Mouse (Mus musculus) megakaryocyte, embryonic 14.5 days (primary cell): ENCODE results near the gene Olfr1499. TPM values are rescaled to one million over a fixed set of nuclear protein-coding genes. Genes with fewer than 3 reads are reported as not detected.

Experiments used
- H3K27me3 ChIP-seq: replicated peaks from 2 replicates; pipeline ENCODE3; 2012; ENCODE audit warnings: inconsistent platforms
- H3K36me3 ChIP-seq: replicated peaks from 2 replicates; pipeline ENCODE3; 2012; ENCODE audit warnings: low read length, inconsistent platforms, mixed read lengths
- H3K4me1 ChIP-seq: 2 replicates; pipeline ENCODE4 v1.6.1; 2012; ENCODE audit warnings: inconsistent platforms
- H3K4me3 ChIP-seq: replicated peaks from 2 replicates; pipeline ENCODE3; 2012; ENCODE audit warnings: moderate library complexity, mild to moderate bottlenecking, inconsistent platforms
- H3K9me3 ChIP-seq: 2 replicates; pipeline ENCODE4 v1.6.1; 2012; ENCODE audit warnings: inconsistent platforms
- FLI1 ChIP-seq: IDR thresholded peaks from 2 replicates; pipeline ENCODE4 v1.6.1; 2012; ENCODE audit warnings: low read length, inconsistent platforms, mixed read lengths
- GATA1 ChIP-seq: IDR thresholded peaks from 3 replicates; pipeline ENCODE4 v1.6.1; 2012; ENCODE audit warnings: mixed read lengths, low read length, inconsistent platforms, borderline replicate concordance
- polyA plus RNA-seq: library from polyadenylated mRNA; stranded (reverse); fragments of >175 nt; gene quantifications from 2 replicates; pipeline ENCODE4 v1.2.3, GENCODE M21; 2012; ENCODE audit warnings: low replicate concordance; ENCODE audit not compliant: insufficient read depth

Gene Olfr1499
- polyA plus RNA-seq, 1 experiment, result not detected

DNA sequence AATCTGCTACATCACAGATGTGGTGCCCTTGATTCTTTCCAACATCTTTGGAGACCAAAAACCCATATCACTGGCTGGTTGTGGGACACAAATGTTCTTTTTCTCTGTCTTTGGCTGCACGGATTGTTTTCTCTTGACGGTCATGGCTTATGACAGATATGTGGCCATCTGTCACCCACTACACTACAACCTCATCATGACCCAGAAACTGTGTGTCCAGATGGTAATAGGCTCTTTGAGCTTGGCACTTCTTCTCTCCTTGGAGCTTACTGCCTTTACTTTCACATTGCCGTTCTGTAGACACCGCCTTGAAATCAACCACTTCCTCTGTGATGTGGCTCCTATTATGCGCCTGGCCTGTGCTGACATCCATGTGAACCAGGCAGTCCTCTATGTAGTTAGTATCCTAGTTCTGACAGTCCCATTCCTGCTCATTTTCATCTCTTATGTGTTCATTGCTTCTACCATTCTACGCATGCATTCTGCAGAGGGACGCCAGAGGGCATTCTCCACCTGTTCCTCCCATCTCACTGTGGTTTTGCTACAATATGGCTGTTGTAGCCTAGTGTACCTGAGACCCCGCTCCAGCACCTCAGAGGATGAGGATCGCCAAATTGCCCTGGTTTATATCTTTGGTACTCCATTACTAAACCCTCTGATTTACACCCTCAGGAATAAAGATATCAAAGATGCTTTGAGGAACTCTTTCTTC lies 50.5 kb downstream of the Olfr1499 start:
- H3K9me3 ChIP-seq, result peaks cover 6% of the 10 kb centered on the region; the same call in 1 of the 2 replicates
- H3K36me3 ChIP-seq, result no peaks in the 10 kb centered on the region
- H3K27me3 ChIP-seq, result no peaks in the 10 kb centered on the region
- no peak for TF ChIP-seq GATA1
- TF ChIP-seq FLI1, result no peak
- H3K4me3 ChIP-seq, result no peak overlapping the region
- no peaks in the 10 kb centered on the region for H3K4me1 ChIP-seq

DNA sequence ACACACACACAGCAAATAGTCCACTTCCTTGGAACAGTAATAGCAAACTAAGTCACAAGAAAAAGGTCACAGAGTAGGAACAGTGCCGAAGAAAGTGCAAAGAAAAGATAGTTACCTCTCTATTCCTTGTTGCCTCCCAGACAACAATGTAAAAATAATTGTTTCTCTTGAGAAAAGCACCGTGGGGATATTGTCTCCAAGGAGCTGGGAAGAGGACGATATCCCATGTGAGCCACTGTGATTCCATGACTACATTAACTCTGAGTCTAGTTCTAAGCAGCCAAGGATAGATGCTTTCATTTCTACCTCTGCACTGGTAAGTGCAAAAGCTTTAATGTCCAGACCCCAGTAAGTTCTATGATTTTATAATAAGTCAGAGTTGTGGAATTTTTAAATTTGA lies 54.9 kb downstream of the Olfr1499 start, which contains the start of gene Olfr1495:
Gene Olfr1495, plus strand, starts transcription at position 301 of the 400 bp plus-strand sequence.
- H3K4me3 ChIP-seq, result no peak within 1 kb of the TSS
- H3K4me1 ChIP-seq, result no peaks in the 10 kb centered on the region
- H3K27me3 ChIP-seq, result no peaks in the 10 kb centered on the region
- TF ChIP-seq FLI1 (no peak), GATA1 (no peak)
- H3K36me3 ChIP-seq, result no peaks in the 10 kb centered on the region
- peaks cover 6% of the 10 kb centered on the region; the same call in 1 of the 2 replicates for H3K9me3 ChIP-seq

Other genes with a start within 250 kb of the Olfr1499 start
- not detected in 2 replicates for gene Olfr1484, start 235.9 kb downstream of the Olfr1499 start, polyA plus RNA-seq
- gene Olfr1487, start 202.1 kb downstream of the Olfr1499 start, polyA plus RNA-seq, result not detected in 2 replicates
- not detected in 2 replicates for gene Olfr1489, start 187.8 kb downstream of the Olfr1499 start, polyA plus RNA-seq
- not detected in 2 replicates for gene Olfr1490, start 168.4 kb downstream of the Olfr1499 start, polyA plus RNA-seq
- gene Olfr1491, start 122.2 kb downstream of the Olfr1499 start, polyA plus RNA-seq, result not detected in 2 replicates
- gene Olfr1493-ps1, start 96.2 kb downstream of the Olfr1499 start, polyA plus RNA-seq, result not detected in 2 replicates
- gene Olfr1494, start 79.7 kb downstream of the Olfr1499 start, polyA plus RNA-seq, result not detected in 2 replicates
- gene Olfr1495, start 54.8 kb downstream of the Olfr1499 start, polyA plus RNA-seq, result not detected in 2 replicates
- gene Olfr1496, start 41.6 kb downstream of the Olfr1499 start, polyA plus RNA-seq, result not detected in 2 replicates
- not detected in 2 replicates for gene Olfr1497, start 21.2 kb downstream of the Olfr1499 start, polyA plus RNA-seq
- gene Olfr1500, start 11.0 kb upstream of the Olfr1499 start, polyA plus RNA-seq, result not detected in 2 replicates
- gene Olfr1501, start 31.2 kb upstream of the Olfr1499 start, polyA plus RNA-seq, result not detected in 2 replicates
- not detected in 2 replicates for gene Olfr1502, start 42.3 kb upstream of the Olfr1499 start, polyA plus RNA-seq
- not detected in 2 replicates for gene Olfr1504, start 78.5 kb upstream of the Olfr1499 start, polyA plus RNA-seq
- gene Olfr1505, start 94.1 kb upstream of the Olfr1499 start, polyA plus RNA-seq, result not detected in 2 replicates